Mouse (Mus musculus): ENCODE measurements around the gene Ube2h. TPM values are rescaled to one million over a fixed set of nuclear protein-coding genes. Genes with fewer than 3 reads are reported as not detected.

The Ube2h gene
- 34.7 and 42.7 TPM in 2 replicates for polyA plus RNA-seq (2021; fragmentation: Nextera tagmentation)
- long read RNA-seq, experiment 1, full-length matches to known transcripts: 3 of 51 reads
- long read RNA-seq, experiment 1, partial matches to known transcripts: 4 of 51 reads
- long read RNA-seq, experiment 1, other reads (novel, unspliced or antisense): 44 of 51 reads
- long read RNA-seq, experiment 2, full-length matches to known transcripts: 2 of 63 reads
- long read RNA-seq, experiment 2, partial matches to known transcripts: 0 of 63 reads
- long read RNA-seq, experiment 2, other reads (novel, unspliced or antisense): 61 of 63 reads

DNA sequence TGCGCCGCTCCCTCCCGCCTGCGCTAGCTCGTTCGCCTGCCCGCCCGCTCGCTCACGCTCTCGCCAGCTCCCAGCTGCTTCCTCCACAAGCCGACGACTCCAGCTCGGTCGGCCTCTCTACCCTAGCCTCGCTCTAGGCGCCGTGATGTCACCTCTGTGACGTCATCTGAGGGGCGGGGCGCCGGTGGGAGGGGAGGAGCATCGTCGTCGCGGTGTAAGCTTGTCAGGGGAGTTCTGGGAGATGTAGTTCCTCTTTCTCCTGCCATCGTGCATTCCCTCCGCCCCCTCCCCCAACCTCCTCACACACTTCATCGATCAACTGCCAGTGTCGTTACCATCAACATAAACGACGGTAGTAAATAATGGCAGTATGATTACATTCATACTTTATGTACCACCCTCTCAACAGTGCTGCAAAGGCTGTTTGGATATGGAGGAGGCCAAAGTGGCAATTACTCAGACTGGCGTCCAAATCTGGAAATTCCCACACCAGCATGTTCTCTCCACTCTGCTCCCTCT lies at the start of gene Ube2h:
TSS of gene Ube2h (minus strand) at position 141 of the 519 bp plus-strand sequence.

Other genes starting within 250 kb of the Ube2h start
- gene Zc3hc1, start 86.5 kb upstream of the Ube2h start, polyA plus RNA-seq (2021; fragmentation: Nextera tagmentation): 28.7 and 40.5 TPM in 2 replicates
- 4.3 and 5.1 TPM in 2 replicates for gene Klhdc10, start 97.3 kb upstream of the Ube2h start, polyA plus RNA-seq (2021; fragmentation: Nextera tagmentation)
- gene Tmem209, start 205.2 kb upstream of the Ube2h start, polyA plus RNA-seq (2021; fragmentation: Nextera tagmentation): 28.7 and 41.4 TPM in 2 replicates
- 0.16 and 0.25 TPM in 2 replicates for gene Ssmem1, start 205.3 kb upstream of the Ube2h start, polyA plus RNA-seq (2021; fragmentation: Nextera tagmentation)
- 3.5 and 4.9 TPM in 2 replicates for gene Cpa2, start 237.0 kb upstream of the Ube2h start, polyA plus RNA-seq (2021; fragmentation: Nextera tagmentation)

All from left cerebral cortex, adult 6 months (tissue).